Mouse (Mus musculus) limb, embryonic 11.5 days (tissue): ENCODE measurements around the gene Otulin. TPM values are rescaled to one million over a fixed set of nuclear protein-coding genes. Genes with fewer than 3 reads are reported as not detected.

Experiments
- ATAC-seq: fragments of 200-750 bp; cut with Nextera tagmentation; 2 replicates; pipeline ENCODE4 v1.8.0; 2017; ENCODE audit warnings: low read depth; ENCODE audit not compliant: insufficient number of reproducible peaks, low FRiP score, low TSS enrichment
- DNase-seq: peaks from one replicate; pipeline ENCODE4 v3.0.0-alpha.2; 2015; ENCODE audit warnings: low spot score
- H3K27ac ChIP-seq: fragments of 300-500 bp; sonication (generic); replicated peaks from 2 replicates; pipeline ENCODE4 v1.5.1; 2014; ENCODE audit warnings: low read depth, mild to moderate bottlenecking, low read length
- H3K27me3 ChIP-seq: fragments of 300-500 bp; sonication (generic); 2 replicates; pipeline ENCODE4 v1.6.1; 2014; ENCODE audit warnings: mild to moderate bottlenecking, low read length, mixed read lengths; ENCODE audit not compliant: control insufficient read depth, insufficient read depth
- H3K36me3 ChIP-seq: fragments of 300-500 bp; sonication (generic); 2 replicates; pipeline ENCODE4 v1.6.1; 2014; ENCODE audit warnings: mild to moderate bottlenecking, low read length, moderate library complexity, mixed read lengths; ENCODE audit not compliant: control insufficient read depth, insufficient read depth
- H3K4me1 ChIP-seq: fragments of 300-500 bp; sonication (generic); 2 replicates; pipeline ENCODE4 v1.6.1; 2014; ENCODE audit warnings: low read length, mixed read lengths; ENCODE audit not compliant: control insufficient read depth, insufficient read depth
- H3K4me2 ChIP-seq: fragments of 300-500 bp; sonication (generic); 2 replicates; pipeline ENCODE4 v1.6.1; 2014; ENCODE audit warnings: low read depth, mild to moderate bottlenecking, moderate library complexity; ENCODE audit not compliant: severe bottlenecking
- H3K4me3 ChIP-seq: fragments of 300-500 bp; sonication (generic); 2 replicates; pipeline ENCODE4 v1.5.1; 2014; ENCODE audit warnings: low read depth, low read length
- H3K9ac ChIP-seq: fragments of 300-500 bp; sonication (generic); 2 replicates; pipeline ENCODE4 v1.6.1; 2014; ENCODE audit warnings: mild to moderate bottlenecking, low read length
- H3K9me3 ChIP-seq: fragments of 300-500 bp; sonication (generic); 2 replicates; pipeline ENCODE4 v1.6.1; 2016; ENCODE audit warnings: low read length; ENCODE audit not compliant: control insufficient read depth
- WGBS: fragments of 180-500 bp; shearing (Covaris S2); extraction: QIAGEN DNeasy Blood & Tissue Kit; methylation state at CpG from one replicate; pipeline ENCODE4 v1.1.7; 2014; 5-methylcytosine and 5-hydroxymethylcytosine counted together
- polyA plus RNA-seq: library from polyadenylated mRNA; unstranded; fragments of >200 nt; fragmentation: Nextera tagmentation; extraction: Ambion mirVana; gene quantifications from 2 replicates; pipeline ENCODE4 v1.2.1, GENCODE M21; 2014

The Otulin gene
- polyA plus RNA-seq, 1 experiment from 2014 or later: 38.0 TPM

DNA sequence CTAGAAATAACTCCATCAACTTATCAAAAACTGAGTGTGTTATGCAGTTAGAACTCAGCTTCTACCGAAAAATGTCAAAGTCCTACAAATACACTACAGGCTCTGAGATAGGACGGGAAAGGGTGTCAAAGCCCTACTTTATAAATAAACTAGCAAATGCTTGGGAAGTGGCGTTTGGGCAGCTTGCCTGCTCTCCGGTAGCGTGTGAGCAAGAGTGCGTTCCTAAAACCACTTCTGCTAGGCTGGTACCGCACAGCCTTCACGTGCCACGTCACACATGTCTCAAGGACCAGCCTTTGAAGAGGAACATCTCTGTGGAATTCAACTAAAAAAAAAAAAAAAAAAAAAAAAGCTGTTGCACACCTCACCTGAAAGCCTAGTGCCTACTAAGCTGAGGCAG lies 127.3 kb downstream of the Otulin start:
- DNase-seq (no peak), ATAC-seq (no peak)
- Histone ChIP-seq H3K36me3 (no peaks in the 10 kb centered on the region), H3K9ac (no peak overlapping the region), H3K27ac (no peak overlapping the region), H3K9me3 (no peaks in the 10 kb centered on the region), H3K4me1 (0 out of 2 replicates have a peak, but pooled peaks cover 6% of the 10 kb centered on the region), H3K4me3 (no peak overlapping the region), H3K27me3 (no peaks in the 10 kb centered on the region), H3K4me2 (no peak overlapping the region)
- WGBS: 87% methylated on average over 9 of the region's 9 CpGs

DNA sequence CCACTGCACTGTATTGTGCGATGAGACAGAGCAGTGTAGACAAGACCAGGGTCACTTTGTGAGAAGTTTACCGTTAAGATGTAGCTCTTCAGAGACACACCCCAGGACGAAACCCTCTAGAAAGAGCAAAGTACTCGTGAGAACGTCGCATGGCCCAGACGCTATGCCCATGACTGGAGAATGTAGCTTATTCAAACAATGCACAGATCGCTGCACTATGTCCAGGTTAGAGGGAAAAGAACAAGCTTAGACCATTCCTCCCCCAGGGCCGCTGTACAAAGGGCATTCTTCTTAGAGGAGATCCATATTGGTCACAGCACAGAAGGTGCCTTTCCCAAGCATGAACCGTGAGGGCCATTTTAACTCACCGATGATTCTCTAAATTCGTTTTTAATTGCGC lies 128.2 kb downstream of the Otulin start:
- no peak overlapping the region for H3K27ac ChIP-seq
- H3K36me3 ChIP-seq: no peaks in the 10 kb centered on the region
- DNase-seq (no peak), ATAC-seq (no peak)
- H3K4me2 ChIP-seq: no peak overlapping the region
- no peak overlapping the region for H3K4me3 ChIP-seq
- no peaks in the 10 kb centered on the region for H3K27me3 ChIP-seq
- H3K4me1 ChIP-seq: 0 out of 2 replicates have a peak, but pooled peaks cover 6% of the 10 kb centered on the region
- no peaks in the 10 kb centered on the region for H3K9me3 ChIP-seq
- no peak overlapping the region for H3K9ac ChIP-seq
- 90% methylated on average over 13 of the region's 13 CpGs for WGBS

DNA sequence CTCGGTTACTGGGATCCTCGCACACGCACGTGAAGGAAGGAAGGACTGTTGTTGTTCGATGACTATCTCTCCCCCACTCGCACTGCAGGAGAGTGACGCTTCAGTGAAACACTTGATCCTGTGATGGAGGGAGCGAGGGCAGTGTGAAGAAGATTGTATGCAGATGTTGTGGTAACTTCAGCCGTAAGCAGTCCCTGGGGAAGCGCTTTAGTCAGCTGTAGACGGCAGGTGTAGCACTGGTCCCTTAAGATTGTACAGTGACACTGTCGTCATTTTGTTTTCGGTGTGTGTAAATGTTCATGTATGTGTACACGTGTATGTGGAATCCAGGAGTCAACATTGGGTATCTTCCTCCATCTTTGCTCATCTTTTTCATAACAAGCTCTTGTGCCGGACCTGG lies 130.1 kb downstream of the Otulin start:
- H3K4me2 ChIP-seq: no peak overlapping the region
- no peak overlapping the region for H3K27ac ChIP-seq
- ATAC-seq (no peak), DNase-seq (no peak)
- no peak overlapping the region for H3K4me3 ChIP-seq
- 83% methylated on average over 15 of the region's 15 CpGs for WGBS
- H3K36me3 ChIP-seq: no peaks in the 10 kb centered on the region
- no peak overlapping the region for H3K9ac ChIP-seq
- no peaks in the 10 kb centered on the region for H3K4me1 ChIP-seq
- no peaks in the 10 kb centered on the region for H3K27me3 ChIP-seq
- H3K9me3 ChIP-seq: no peaks in the 10 kb centered on the region

DNA sequence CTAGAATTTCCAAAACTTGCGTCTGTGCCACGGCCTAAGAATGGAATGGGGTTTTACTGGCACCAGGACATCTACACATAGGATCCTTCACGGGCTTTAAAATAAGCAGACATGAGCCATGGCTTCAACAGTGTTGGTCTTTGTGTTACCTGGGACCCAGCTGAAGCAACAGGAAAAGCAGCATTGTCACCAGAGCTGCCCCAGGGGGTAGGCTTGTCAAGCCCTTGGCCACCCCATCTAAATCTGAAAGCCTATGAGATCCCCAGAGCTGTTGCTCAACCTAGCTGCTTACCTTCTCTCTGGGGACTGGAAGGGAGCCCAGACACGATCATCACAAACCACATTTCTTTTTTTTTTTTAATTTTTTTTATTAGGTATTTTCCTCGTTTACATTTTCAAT lies 132.4 kb downstream of the Otulin start:
- DNase-seq: no peak
- Histone ChIP-seq H3K4me3 (no peak overlapping the region), H3K27ac (no peak overlapping the region), H3K36me3 (no peaks in the 10 kb centered on the region), H3K27me3 (no peaks in the 10 kb centered on the region), H3K4me1 (no peaks in the 10 kb centered on the region), H3K9me3 (no peaks in the 10 kb centered on the region), H3K9ac (no peak overlapping the region), H3K4me2 (no peak overlapping the region)
- 90% methylated on average over 5 of the region's 5 CpGs for WGBS
- ATAC-seq: no peak

DNA sequence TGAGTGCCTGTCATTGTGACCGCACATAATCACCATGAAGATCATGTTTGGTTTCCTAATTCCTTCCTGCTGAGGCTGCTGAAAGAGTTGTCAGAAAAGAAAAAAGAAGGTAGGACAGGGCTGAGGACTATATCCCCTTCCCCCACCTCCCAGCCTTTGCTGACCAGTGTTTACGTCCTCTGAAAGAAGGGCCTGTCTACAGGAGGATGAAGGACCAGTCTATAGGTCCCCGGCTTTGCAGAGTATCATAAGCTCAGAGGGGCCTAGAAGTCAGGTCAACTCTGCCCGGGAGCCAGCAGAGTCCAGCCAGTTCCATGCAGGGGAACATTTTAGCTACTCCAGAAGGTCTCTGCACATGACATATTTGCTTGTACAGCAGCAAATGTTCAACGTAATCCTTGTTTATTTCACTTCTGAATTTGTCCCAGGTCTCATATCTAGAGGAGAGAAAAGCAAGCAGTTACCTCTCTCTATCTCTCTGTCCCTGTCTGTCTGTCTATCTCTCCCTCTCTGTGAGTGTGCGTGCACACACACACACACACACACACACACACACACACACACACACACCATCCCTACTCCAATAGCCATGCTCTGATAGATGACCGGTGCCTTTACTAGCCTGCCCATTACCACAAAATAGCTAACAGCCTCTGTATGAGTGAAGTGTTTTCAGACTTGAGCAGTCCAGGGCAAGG lies 133.0 kb downstream of the Otulin start:
- no peak for ATAC-seq

DNA sequence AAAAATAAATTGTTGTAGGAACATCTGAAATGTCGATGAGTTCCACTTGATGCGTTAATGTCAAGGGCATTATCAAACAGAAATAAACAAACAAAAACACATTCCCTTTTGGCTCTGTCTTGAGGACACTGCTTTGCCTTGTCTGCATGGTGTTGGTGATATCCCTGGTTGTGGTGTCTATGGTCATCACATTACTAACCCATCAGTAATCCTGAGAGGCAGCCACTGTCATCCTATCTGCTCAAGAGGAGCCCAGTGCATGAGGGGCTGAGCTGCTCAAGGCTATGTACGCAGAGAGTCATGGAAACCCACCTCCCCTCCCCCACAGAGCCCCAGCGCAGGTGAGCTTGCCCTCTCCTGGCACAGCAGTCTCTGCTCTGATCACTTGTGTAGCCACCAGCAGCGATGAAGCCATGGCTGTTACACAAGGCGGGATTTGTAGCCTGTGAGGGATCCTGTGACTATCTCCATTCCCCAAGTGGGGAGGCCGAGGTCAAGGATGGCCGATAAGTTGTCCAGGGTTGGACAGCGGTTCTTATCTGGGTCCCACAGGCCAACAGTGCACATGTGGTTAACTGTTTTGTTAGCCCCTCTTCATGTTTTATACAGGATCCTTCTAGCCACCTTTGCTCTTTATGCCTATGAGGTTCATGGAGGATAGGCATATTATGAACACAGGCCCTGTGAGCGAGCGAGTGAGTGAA lies 133.7 kb downstream of the Otulin start:
- no peak overlapping the region for H3K9ac ChIP-seq
- H3K9me3 ChIP-seq: no peaks in the 10 kb centered on the region
- no peak overlapping the region for H3K4me3 ChIP-seq
- ATAC-seq (no peak), DNase-seq (no peak)
- WGBS: 87% methylated on average over 11 of the region's 11 CpGs
- H3K4me2 ChIP-seq: no peak overlapping the region
- no peaks in the 10 kb centered on the region for H3K36me3 ChIP-seq
- no peak overlapping the region for H3K27ac ChIP-seq
- no peaks in the 10 kb centered on the region for H3K27me3 ChIP-seq
- no peaks in the 10 kb centered on the region for H3K4me1 ChIP-seq

More for the DNA sequence above, 133.0 kb downstream of the Otulin start:
- 84% methylated on average over 7 of the region's 7 CpGs for WGBS
- H3K4me1 ChIP-seq: no peaks in the 10 kb centered on the region
- H3K9ac ChIP-seq: no peak overlapping the region
- H3K36me3 ChIP-seq: no peaks in the 10 kb centered on the region
- H3K9me3 ChIP-seq: no peaks in the 10 kb centered on the region
- H3K27ac ChIP-seq: no peak overlapping the region
- H3K4me2 ChIP-seq: no peak overlapping the region
- no peak overlapping the region for H3K4me3 ChIP-seq
- no peaks in the 10 kb centered on the region for H3K27me3 ChIP-seq
- no peak for DNase-seq

DNA sequence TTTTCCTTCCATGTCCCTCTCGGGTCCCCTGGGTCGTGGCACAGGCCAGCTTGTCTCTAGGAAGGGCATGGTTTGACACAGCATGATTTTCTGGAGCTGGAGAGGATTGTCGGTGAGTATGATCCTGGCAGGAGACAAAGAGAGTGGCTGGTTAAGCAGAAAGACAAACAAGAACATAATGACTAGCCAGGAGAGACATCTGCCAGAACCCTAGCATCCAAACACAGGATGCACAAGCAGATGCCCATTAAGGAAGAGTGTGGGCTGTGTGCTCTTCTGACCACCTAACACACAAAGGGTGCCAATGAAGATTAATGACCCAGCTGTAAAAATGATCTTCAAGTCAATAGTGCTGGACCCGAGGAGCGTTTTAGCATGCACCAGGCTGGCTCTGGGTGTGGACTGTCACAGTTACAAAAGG lies 134.5 kb downstream of the Otulin start:
- H3K4me1 ChIP-seq: no peaks in the 10 kb centered on the region
- no peaks in the 10 kb centered on the region for H3K36me3 ChIP-seq
- no peak for ATAC-seq

DNA sequence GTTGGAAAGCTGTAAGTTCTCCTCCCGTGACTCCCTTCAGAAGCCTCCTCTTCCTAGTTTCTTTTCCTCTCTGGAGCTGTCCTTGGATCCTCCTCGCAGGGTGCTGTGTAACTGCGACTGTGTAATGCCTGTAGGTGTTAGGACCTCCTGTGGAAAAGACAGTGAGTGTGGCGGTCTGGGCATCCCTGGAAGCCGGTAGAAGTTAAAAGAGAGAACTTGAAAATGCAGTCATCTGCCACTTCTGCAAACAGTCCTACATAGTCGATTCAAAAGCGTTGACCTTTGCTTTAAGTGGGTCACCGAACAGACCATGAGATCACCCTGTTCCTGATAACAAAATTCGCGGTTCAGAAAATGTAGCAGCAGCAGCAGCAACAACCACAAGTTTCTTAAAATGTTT lies 137.0 kb downstream of the Otulin start:
- H3K4me1 ChIP-seq: no peaks in the 10 kb centered on the region
- DNase-seq: no peak
- no peaks in the 10 kb centered on the region for H3K27me3 ChIP-seq

More for the DNA sequence above, 134.5 kb downstream of the Otulin start:
- no peak overlapping the region for H3K4me2 ChIP-seq
- no peak overlapping the region for H3K9ac ChIP-seq
- WGBS: 61% methylated on average over 5 of the region's 5 CpGs
- no peak for DNase-seq
- no peak overlapping the region for H3K4me3 ChIP-seq
- H3K27me3 ChIP-seq: no peaks in the 10 kb centered on the region
- no peak overlapping the region for H3K27ac ChIP-seq
- H3K9me3 ChIP-seq: no peaks in the 10 kb centered on the region

More for the DNA sequence above, 137.0 kb downstream of the Otulin start:
- H3K9me3 ChIP-seq: no peaks in the 10 kb centered on the region
- no peaks in the 10 kb centered on the region for H3K36me3 ChIP-seq
- H3K9ac ChIP-seq: no peak overlapping the region
- H3K4me2 ChIP-seq: no peak overlapping the region
- H3K27ac ChIP-seq: no peak overlapping the region
- ATAC-seq: no peak
- H3K4me3 ChIP-seq: no peak overlapping the region
- WGBS: 69% methylated on average over 10 of the region's 10 CpGs
